Mouse (Mus musculus) mouse embryonic stem cell (cell line): ENCODE data around the gene Ctsl.

Experiments
- in situ Hi-C, 2 experiments: fragments of 300-500 bp; cut with MboI; formaldehyde crosslinking; loops; 1 replicate in 1 of 2; 3 replicates in 1 of 2; pipeline ENCODE4 v1.14.3; 2019 to 2020; ENCODE audit warnings: low sequenced_read_pairs in 2 of 2, low pct_unique_long_range_greater_than_20kb in 1 of 2, mixed read lengths in 1 of 2; ENCODE audit not compliant: unreplicated experiment in 1 of 2

Gene Ctsl

GRCm38 (mm10) chr13:64322561-64323281 lies 48.0 kb downstream of the Ctsl start:
- in situ Hi-C loops: no loop called here

- in situ Hi-C loops: no loop called here
Observed at GRCm38 (mm10) chr13:64320334-64320733, 50.4 kb downstream of the Ctsl start.

DNA sequence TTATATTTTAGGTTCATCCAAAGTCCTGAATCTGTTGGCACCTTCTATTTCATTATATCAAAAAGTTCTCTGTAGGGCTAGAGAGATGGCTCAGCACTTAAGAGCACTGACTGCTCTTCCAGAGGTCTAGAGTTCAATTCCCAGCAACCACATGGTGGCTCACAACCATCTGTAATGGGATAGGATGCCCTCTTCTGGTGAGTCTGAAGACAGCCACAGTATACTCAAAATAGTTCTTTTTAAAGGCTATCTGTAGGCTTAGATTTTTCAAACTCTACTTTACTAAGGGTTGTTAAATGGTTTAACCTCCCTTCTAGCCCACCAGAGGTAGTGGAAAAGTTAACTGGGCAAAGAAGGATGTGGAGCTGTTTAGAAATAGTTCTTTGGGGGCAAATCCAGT lies 50.9 kb downstream of the Ctsl start:
- in situ Hi-C loops: loop anchor here in 1 of 2 experiments (10.0 kb wide), 1 partner anchor 155 kb away; the partner anchor contains the start of gene Habp4

DNA sequence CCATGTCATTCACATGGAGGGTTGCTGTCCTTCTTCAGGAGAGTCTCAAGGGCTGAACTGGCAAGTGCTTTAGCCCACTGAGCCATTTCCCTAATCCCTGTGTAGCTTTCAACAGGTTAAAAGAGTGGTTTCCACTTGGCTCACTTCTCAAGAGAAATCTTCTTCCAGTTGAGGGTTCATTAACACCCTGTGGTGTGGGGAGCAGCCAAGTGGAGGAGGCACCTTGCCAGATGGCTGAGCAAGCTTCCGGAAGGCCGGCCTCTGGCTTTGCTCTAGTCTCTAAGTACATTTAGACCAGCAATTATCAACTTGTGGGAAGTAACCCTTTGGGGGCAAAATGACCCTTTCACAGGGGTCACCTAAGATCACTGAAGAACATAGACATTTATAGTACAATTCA lies 52.3 kb downstream of the Ctsl start:
- in situ Hi-C loops: loop anchor here in 1 of 2 experiments (10.0 kb wide), 1 partner anchor 154 kb away; the partner anchor contains the start of gene Habp4

GRCm38 (mm10) chr13:64315483-64316050 lies 55.1 kb downstream of the Ctsl start:
- in situ Hi-C loops: loop anchor here in 1 of 2 experiments (10.0 kb wide), 1 partner anchor 151 kb away; the partner anchor contains the start of gene Habp4

DNA sequence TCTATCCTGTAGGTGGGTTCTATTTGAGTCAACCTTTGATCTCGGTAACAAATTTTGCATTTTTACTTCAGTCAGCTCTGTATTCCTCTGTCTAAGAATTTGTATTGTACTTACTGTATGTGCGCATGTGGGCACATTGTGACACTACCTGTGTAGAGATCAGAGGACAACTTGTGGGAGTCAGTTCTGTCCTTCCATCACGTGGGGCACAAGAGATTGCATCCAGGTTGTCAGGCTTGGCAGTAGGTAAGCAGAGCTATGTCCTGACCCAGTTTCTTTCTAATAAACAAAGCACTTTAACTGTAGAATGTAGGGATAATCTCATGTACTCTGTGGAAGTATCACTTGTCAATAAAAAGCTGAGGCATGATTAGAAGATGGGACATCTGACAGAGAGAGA lies 56.6 kb downstream of the Ctsl start:
- in situ Hi-C loops: loop anchor here in 1 of 2 experiments (10.0 kb wide), 1 partner anchor 149 kb away; the partner anchor contains the start of gene Habp4

DNA sequence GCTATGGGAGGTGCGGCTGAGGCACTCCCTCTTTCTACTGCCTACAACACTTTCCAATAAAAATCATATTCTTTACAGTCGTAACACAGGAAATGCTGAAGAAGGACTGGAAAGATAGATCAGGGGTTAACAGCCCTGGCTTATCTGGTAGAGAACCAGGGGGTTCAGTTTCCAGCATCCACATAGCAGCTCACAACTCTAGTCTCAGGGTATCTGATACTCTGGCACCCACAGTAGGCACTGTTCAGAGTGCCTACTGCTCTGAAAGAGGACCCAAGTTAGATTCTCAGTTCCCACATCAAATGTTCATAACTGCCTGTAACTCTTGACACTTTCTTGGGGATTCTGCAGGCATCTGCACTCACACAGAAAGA lies 57.8 kb downstream of the Ctsl start:
- in situ Hi-C loops: loop anchor here in 1 of 2 experiments (10.0 kb wide), 1 partner anchor 148 kb away; the partner anchor contains the start of gene Habp4

GRCm38 (mm10) chr13:64312024-64312915 lies 58.4 kb downstream of the Ctsl start, which contains the start of gene Aaed1:
Gene Aaed1 (minus strand): TSS chr13:64312710.
- in situ Hi-C loops: loop anchor here in 1 of 2 experiments (10.0 kb wide), 1 partner anchor 147 kb away; the partner anchor contains the start of gene Habp4

GRCm38 (mm10) chr13:64311266-64311665 lies 59.4 kb downstream of the Ctsl start:
- in situ Hi-C loops: loop anchor here in 1 of 2 experiments (10.0 kb wide), 1 partner anchor 146 kb away; the partner anchor contains the start of gene Habp4

DNA sequence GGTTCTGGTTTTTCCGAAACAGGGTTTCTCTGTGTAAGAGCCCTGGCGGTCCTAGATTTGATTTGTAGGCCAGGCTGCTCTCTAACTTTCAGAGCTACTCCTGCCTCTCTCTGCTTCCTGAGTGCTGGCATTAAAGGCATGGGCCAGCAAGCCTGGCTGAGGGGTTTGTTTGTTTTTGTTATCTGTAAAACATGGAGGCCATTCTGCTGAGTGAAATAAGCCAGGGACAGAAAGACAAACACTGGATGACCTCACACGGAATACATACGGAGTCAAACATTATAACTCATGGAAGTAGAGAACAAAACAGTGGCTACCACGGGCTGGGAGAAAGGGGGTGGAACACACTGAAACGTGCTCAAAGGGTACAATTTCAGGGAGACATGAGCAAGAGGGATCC lies 60.1 kb downstream of the Ctsl start:
- in situ Hi-C loops: loop anchor here in 1 of 2 experiments (10.0 kb wide), 1 partner anchor 146 kb away; the partner anchor contains the start of gene Habp4

GRCm38 (mm10) chr13:64309842-64310241 lies 60.8 kb downstream of the Ctsl start:
- in situ Hi-C loops: loop anchor here (5.0 to 10.0 kb wide), 3 partner anchors 125 to 145 kb away; partner anchors contain the start of gene Habp4 (in 1 of the 2)
